Mouse (Mus musculus): ENCODE measurements around the gene Sell. TPM values are rescaled to one million over a fixed set of nuclear protein-coding genes. Genes with fewer than 3 reads are reported as not detected.
A peak's percentile ranks its signal among the peaks of the same experiment; 100 is the strongest.
"Not testable (repeated sequence)": the region's sequence is repeated elsewhere in the genome, so short reads cannot be mapped to it uniquely, and the experiment has no call there.

Gene Sell
- 176 and 193 TPM in 2 replicates for total RNA-seq (2017)

DNA sequence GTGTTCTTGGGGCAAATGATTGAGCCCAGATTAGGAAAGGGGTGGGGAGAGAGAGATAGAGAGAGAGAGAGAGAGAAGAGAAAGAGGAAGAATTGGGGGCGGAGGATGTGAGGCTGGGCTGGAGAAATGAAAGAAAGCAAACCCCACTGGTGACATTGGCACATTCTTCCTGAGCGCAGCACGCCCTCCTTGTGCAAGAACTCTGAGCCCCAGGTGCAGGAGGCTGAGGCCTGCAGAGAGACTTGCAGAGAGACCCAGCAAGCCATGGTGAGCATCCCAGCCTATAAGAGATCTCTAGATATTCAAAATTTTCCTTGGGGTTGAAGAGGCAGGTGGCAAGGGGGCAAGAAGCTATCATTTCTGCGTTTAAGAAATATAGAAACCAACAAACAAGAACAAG is at the start of gene Sell:
Sell (plus strand) TSS at position 58 of the 400 bp plus-strand sequence.
- peak; percentile 72 to 81 for ATAC-seq (replicated peaks in 1 of 2; ENCODE audit: insufficient read depth in 1 of 2, low FRiP score in 2 of 2, low TSS enrichment in 1 of 2, low read depth in 1 of 2, poor library complexity in 2 of 2, severe bottlenecking in 2 of 2)

DNA sequence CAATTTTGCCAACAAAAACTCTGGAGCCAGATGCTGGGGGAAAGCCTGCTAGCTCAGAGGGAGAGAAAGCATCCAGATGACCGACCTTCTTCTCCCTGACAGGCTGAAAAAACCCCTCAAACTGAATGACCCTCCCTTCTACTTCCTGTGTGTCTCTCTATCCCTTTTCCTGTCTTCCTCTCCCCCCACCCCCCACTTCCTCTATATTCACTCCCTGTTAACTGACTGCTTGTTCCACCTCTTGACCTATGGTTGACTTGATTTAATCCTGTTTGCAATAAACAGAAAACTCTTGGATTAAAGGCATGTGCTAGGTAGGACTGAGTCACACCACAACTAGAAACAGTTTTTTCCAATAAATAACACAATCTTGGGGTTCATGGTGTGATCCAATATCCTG is 47.2 kb upstream of the Sell start:
- no peak for ATAC-seq (replicated peaks in 1 of 2; ENCODE audit: insufficient read depth in 1 of 2, low FRiP score in 2 of 2, low TSS enrichment in 1 of 2, low read depth in 1 of 2, poor library complexity in 2 of 2, severe bottlenecking in 2 of 2)

DNA sequence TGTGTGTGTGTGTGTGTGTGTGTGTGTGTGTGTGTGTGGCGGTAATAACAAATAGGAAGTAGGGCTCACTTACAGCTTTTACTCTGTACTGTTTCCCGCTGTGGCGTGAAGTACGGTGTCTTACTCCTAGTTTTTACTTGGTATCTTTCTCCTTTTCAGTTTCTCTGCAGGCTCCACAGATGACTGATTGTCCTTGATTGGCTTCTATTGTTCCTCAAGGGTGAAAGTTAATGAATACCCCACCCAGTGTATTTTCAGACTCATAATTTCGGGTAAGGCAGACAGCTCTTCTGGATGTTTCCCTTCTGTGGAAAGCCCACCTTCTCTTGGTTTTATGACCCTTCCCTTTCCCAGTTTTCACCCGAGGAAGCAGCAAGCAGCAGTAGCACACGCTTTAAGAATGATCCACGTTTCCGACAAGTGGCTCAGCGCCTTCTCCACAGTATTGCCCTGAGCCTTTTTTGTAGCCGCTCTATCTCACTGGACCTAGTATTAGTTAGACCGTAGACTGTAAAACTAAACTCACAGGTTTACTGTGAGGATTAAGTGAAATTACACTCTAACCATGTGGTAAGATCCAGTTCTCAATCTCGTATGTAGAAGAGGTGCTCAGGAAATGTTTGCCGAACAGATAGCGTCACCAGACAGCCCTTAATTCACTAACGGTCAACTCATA is 43.4 kb upstream of the Sell start:
- no peak for ATAC-seq (replicated peaks in 1 of 2; ENCODE audit: insufficient read depth in 1 of 2, low FRiP score in 2 of 2, low TSS enrichment in 1 of 2, low read depth in 1 of 2, poor library complexity in 2 of 2, severe bottlenecking in 2 of 2)

DNA sequence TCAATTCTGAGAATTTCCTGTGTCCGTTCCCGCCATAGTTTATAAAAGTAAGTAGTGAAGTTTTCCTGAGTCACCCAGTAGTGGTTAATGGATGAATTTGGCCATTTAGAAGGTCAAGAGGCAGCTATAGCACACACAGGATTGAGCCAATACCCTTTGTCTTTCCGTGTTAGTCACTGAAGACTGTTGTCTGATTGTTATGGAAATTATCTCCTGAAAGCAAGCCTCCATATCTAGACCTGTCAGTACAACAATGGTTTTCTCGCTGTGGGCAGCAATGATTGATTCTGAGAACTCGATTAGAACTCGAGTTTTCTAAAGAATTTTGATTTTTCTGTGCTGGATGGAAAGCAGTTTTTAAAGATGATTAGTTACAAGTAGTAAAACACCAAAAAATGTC is 42.0 kb upstream of the Sell start:
- ATAC-seq (replicated peaks in 1 of 2; ENCODE audit: insufficient read depth in 1 of 2, low FRiP score in 2 of 2, low TSS enrichment in 1 of 2, low read depth in 1 of 2, poor library complexity in 2 of 2, severe bottlenecking in 2 of 2): no peak

DNA sequence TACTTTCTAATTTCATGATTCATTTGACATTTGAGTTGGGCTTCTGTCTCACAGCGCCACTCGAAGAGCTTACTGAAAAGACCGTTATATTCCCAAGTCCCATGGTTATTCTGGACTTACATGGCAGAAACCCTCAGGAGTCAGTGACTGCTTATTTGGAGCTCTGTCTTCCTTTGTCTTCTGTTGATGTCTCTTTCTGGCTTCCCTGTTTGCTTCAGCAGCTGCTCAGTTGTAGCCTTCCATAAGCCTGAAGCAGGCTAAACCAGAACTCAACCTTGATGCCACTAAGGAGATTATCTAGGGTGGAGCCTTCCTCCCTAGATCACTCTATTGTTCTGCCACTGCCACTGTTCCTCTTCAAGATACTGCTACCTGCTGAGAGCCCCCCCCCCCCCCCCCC is 41.0 kb upstream of the Sell start:
- ATAC-seq (replicated peaks in 1 of 2; ENCODE audit: insufficient read depth in 1 of 2, low FRiP score in 2 of 2, low TSS enrichment in 1 of 2, low read depth in 1 of 2, poor library complexity in 2 of 2, severe bottlenecking in 2 of 2): not testable (repeated sequence)

DNA sequence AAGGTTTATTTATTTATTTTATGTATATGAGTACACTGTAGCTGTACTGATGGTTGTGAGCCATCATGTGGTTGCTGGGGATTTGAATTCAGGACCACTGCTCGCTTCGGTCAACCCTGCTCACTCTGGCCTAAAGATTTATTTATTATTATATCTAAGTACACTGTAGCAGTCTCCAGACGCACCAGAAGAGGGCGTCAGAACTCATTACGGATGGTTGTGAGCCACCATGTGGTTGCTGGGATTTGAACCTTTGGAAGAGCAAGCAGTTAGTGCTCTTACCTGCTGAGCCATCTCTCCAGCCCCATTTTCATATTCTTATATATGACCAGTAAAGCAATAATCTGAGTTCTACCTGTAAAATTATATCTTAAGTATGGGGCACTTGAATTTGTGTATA is 39.7 kb upstream of the Sell start:
- ATAC-seq (replicated peaks in 1 of 2; ENCODE audit: insufficient read depth in 1 of 2, low FRiP score in 2 of 2, low TSS enrichment in 1 of 2, low read depth in 1 of 2, poor library complexity in 2 of 2, severe bottlenecking in 2 of 2): not testable (repeated sequence)

DNA sequence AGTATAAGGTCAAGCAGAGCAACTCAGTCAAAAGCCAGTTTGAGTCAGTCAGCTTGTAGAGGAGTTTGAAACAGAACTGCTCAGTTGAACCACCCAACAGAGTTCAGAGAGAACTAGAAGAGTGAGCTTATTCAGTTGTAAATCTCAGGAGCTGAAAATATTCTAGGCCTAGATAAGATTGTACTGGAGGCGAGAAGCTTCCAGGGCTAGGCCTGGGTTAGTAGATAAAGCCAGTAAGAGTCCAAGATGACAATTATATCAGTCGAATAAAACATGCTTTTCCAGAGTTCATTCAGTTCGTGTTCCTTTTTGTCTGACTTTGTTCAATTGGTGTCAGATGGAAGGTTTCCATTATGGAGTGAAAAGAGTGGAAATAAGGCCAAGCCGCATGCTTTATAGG is 36.1 kb upstream of the Sell start:
- ATAC-seq (replicated peaks in 1 of 2; ENCODE audit: insufficient read depth in 1 of 2, low FRiP score in 2 of 2, low TSS enrichment in 1 of 2, low read depth in 1 of 2, poor library complexity in 2 of 2, severe bottlenecking in 2 of 2): no peak

DNA sequence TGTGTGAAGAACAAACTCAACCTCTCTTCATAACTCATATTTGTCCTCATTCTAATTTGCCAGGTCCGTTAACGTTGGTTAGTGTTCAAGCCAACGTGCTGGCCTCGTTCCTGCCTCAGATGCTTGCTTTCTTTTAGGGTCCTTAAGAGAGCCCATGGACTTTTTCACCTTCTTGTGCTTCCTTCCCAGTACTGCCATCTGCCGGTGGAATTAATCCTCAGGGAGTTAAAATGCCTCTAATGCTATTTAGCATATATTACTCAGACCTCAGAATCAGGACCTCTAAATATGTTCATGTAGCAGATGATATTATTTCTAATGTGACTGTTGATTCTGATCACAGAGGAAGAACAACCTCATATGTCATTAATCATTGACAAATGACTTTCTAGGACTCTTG is 34.4 kb upstream of the Sell start:
- no peak for ATAC-seq (replicated peaks in 1 of 2; ENCODE audit: insufficient read depth in 1 of 2, low FRiP score in 2 of 2, low TSS enrichment in 1 of 2, low read depth in 1 of 2, poor library complexity in 2 of 2, severe bottlenecking in 2 of 2)

DNA sequence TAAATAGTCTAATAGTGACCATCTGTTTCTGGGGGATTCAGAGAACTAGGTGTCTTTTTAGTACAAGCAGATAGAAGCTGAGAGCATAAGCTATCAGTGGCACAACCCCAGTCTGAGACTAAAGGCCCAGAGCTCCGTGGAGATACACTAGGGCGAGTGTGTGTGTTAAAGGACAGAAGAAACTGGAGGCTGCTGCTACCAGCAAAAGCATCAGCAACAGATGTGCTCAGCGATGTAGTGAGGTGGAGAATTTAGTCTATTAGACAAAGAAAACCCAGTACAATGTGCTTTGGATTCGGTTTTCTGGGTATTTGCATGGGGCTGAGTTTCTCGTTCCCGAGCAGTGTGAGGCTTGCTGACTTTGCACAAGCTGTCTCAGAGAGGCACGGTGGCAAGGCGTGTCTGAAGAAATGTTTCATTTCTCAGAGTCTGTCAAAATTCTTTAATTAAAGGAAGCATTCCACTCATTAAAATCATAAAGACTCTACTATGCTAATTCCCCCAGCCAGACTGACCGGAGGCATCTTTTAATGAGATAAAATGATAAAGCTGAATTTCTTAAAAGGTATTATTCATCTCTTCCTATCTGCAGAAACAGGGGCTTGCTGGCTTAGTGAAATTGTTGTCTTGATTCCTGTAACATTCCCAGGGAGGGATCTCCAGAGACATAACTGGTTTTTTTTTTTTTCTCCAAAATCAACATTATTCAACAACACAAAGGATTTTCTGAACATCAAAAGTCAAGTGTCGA is 21.2 kb upstream of the Sell start:
- ATAC-seq (replicated peaks in 1 of 2; ENCODE audit: insufficient read depth in 1 of 2, low FRiP score in 2 of 2, low TSS enrichment in 1 of 2, low read depth in 1 of 2, poor library complexity in 2 of 2, severe bottlenecking in 2 of 2): no peak

DNA sequence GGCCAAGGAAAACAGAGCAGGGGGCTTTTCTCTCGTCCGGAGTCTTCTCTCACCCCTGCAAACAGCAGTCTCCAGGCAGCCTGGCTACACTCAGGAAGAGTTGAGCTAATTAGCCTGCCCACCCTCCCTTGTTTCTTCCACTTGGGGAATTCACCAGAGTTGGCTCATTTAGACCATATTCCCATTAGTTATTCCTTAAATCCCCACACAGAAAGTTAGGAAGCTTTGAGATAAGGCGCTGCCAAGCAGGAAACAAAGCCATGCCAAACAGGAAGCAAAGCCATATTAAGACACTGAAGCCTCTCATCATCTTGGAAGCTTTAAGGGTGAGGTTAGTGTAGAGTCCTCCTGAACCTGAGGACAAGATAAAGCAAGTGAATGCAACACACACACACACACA is 18.2 kb upstream of the Sell start:
- no peak for ATAC-seq (replicated peaks in 1 of 2; ENCODE audit: insufficient read depth in 1 of 2, low FRiP score in 2 of 2, low TSS enrichment in 1 of 2, low read depth in 1 of 2, poor library complexity in 2 of 2, severe bottlenecking in 2 of 2)

DNA sequence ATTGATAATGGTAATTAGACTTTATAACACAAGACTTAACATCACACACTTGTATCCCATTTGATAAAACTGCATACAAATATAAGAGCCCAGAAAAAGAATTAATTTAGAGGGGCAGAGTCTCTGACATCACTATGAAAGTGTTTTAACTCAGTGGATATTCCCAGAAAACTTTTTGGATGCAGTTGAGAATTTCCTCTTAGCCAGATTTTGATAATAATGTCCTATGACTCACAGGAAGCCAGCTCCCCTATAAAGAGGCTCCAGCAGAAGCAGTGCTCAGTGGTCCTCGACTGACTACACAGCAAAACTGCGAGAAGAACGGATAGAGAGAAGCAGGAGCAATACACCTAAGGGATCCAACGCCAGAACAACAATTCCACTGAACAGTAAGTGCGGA is 13.8 kb upstream of the Sell start, which contains the start of gene Sele:
Sele (plus strand) TSS at position 301 of the 400 bp plus-strand sequence.
- ATAC-seq (replicated peaks in 1 of 2; ENCODE audit: insufficient read depth in 1 of 2, low FRiP score in 2 of 2, low TSS enrichment in 1 of 2, low read depth in 1 of 2, poor library complexity in 2 of 2, severe bottlenecking in 2 of 2): no peak

DNA sequence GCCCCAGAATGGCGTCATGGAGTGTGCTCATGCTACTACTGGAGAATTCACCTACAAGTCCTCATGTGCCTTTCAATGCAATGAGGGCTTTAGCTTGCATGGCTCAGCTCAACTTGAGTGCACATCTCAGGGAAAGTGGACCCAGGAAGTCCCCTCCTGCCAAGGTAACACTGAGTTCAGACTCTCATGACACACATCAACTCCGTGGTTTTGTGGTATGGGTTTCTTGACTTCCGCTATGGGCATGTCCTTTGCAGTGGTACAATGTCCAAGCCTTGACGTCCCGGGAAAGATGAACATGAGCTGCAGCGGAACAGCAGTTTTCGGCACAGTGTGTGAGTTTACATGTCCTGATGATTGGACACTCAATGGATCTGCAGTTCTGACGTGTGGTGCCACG is 8.2 kb upstream of the Sell start:
- peak in 1 of 2 experiments; percentile 71; a peak in 2 of 4 replicates for ATAC-seq (replicated peaks in 1 of 2; ENCODE audit: insufficient read depth in 1 of 2, low FRiP score in 2 of 2, low TSS enrichment in 1 of 2, low read depth in 1 of 2, poor library complexity in 2 of 2, severe bottlenecking in 2 of 2)

DNA sequence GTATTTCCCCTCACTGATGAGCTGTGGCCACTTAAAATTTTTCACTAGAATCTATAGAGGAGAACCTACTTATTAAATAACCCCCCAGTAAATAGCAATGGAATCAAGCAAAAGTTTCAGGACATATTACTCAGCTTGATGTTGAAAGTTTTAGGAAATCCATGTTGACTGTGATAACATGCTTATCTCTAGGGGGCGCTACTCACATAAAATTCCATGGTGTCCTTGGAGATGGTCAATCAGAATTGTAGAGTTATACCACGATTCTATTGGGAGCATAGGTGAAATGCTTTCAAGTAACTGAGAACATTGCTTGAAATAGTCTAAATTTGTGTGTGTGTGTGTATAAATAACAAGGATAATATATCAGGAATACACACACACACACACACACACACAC is 7.0 kb upstream of the Sell start:
- ATAC-seq (replicated peaks in 1 of 2; ENCODE audit: insufficient read depth in 1 of 2, low FRiP score in 2 of 2, low TSS enrichment in 1 of 2, low read depth in 1 of 2, poor library complexity in 2 of 2, severe bottlenecking in 2 of 2): peak; percentile 38 to 48; a peak in 1 of 4 replicates

DNA sequence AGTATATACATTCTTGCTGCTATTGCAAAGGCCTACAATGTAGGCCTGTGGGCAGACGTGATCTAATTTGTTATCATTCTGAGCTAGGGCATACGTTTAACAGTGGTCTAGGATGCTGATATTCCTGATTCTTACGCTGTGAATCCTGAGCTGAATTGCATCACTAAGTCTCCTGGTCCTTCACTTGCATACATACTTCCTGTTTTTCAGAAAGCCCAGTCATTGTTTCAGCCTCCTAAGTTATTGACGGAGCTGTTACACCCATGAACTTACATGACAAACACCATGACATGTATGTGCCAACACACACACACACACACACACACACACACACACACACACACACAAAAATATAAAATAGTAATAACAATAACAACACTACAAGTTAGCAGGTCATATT is 1.7 kb upstream of the Sell start:
- ATAC-seq (replicated peaks in 1 of 2; ENCODE audit: insufficient read depth in 1 of 2, low FRiP score in 2 of 2, low TSS enrichment in 1 of 2, low read depth in 1 of 2, poor library complexity in 2 of 2, severe bottlenecking in 2 of 2): peak; percentile 61 to 71; a peak in 3 of 4 replicates

DNA sequence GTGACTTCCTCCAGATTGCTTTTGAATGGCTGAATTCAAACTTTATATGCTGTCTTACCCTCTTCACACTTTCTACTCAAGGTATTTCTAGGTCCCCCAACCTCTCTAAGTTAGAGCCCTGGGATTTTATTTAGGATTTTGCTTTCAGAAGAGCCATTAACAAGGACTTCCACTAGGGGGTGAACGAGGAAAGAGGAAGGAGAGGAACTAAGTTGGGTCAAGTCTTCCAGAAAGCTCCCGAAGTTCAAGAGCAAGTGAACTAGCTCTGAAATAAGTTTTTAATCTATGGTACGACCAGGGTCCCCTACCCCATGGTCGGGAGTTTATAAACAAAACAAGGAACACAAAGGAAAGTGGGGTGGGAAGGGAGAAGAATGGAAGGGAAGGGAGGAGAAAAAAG is 504 bp upstream of the Sell start:
- peak; percentile 29; a peak in 1 of 4 replicates for ATAC-seq (replicated peaks in 1 of 2; ENCODE audit: insufficient read depth in 1 of 2, low FRiP score in 2 of 2, low TSS enrichment in 1 of 2, low read depth in 1 of 2, poor library complexity in 2 of 2, severe bottlenecking in 2 of 2)

DNA sequence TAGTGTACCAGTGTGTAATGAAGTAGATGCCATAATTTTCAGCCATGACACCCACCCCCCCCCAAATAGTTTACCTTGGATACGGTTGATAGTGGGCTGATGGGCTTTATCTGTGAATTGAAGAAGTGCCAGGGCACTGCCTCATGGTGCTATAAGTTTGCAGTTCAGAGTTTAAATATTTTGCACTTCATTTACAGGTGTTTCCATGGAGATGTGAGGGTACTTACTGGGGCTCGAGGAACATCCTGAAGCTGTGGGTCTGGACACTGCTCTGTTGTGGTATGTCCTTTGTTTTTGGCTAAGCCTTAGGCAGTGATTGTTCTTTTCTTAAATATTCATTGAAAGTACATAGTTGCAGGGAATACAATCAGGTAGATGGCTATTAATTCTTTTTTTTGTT is 1.1 kb downstream of the Sell start:
- no peak for ATAC-seq (replicated peaks in 1 of 2; ENCODE audit: insufficient read depth in 1 of 2, low FRiP score in 2 of 2, low TSS enrichment in 1 of 2, low read depth in 1 of 2, poor library complexity in 2 of 2, severe bottlenecking in 2 of 2)

DNA sequence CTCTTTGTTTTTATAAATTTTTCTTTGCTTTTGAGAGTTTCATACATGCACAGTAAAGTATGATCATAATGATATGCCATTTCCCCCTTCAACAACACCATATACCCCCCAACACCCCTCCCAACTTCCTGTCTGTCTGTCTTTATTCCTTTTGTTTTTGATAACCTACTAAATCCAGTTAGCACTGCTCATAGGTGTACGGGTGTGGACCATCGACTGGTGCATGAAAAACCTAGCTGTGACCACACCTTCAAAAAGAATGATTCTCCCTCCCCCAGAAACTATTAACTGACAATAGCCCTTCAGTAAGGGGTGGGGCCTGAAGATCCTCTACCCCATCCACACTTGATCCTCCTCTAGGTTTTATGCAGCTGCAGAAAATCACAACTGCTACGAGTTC is 2.0 kb downstream of the Sell start:
- no peak for ATAC-seq (replicated peaks in 1 of 2; ENCODE audit: insufficient read depth in 1 of 2, low FRiP score in 2 of 2, low TSS enrichment in 1 of 2, low read depth in 1 of 2, poor library complexity in 2 of 2, severe bottlenecking in 2 of 2)

DNA sequence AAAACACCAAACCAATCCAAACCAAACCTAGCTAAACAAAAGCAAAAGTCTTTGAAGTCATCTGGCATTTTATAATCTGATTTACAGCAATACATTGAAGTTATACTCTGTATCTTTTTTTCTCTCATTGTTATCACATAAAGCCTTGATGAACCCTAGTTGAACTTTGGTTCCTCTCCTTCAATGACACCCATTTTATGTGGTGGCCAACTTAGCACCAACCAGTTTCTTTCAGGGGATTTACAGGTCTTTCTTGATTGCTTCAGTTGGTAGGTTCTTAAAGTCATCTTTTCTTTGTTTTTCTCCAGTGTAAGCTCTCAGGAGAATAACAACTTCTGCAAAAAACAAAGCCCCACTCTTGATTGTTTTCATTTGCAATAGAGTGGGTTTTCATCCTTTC is 7.5 kb downstream of the Sell start:
- no peak for ATAC-seq (replicated peaks in 1 of 2; ENCODE audit: insufficient read depth in 1 of 2, low FRiP score in 2 of 2, low TSS enrichment in 1 of 2, low read depth in 1 of 2, poor library complexity in 2 of 2, severe bottlenecking in 2 of 2)

DNA sequence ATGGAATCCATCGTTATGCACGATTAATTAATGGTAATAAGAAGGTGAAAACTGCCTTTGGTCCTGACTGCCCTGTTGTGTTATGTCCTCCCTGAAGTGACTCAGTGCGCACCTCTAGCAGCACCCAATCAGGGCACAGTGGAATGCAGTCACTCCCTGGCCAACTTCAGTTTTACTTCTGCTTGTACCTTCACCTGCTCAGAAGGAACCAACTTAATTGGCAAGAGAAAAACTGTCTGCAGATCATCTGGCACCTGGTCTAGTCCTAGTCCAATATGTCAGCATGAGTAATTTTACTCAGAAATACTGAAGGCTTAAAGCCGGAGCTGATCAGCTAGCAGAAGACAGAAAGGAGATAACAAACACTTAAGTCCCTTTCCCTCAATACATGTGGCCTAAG is 8.7 kb downstream of the Sell start:
- ATAC-seq (replicated peaks in 1 of 2; ENCODE audit: insufficient read depth in 1 of 2, low FRiP score in 2 of 2, low TSS enrichment in 1 of 2, low read depth in 1 of 2, poor library complexity in 2 of 2, severe bottlenecking in 2 of 2): no peak
